Mouse (Mus musculus) liver, embryonic 14.5 days (tissue): Measurements from ENCODE around the gene Rer1.

Experiments used
- CTCF ChIP-seq: IDR thresholded peaks from 2 replicates; pipeline ENCODE4 v1.5.1; 2016; ENCODE audit warnings: antibody characterized with exemption, low read depth, control low read depth
- EP300 ChIP-seq: IDR thresholded peaks from 2 replicates; pipeline ENCODE4 v1.6.1; 2016; ENCODE audit warnings: antibody characterized with exemption, low read depth

GRCm38 (mm10) chr4:155084351-155084750 lies 1.8 kb downstream of the Rer1 start:
- no peak for TF ChIP-seq CTCF
- no peak for TF ChIP-seq EP300
